8 mouse cellular contexts compared by ENCODE assay signal in the genomic region with DNA sequence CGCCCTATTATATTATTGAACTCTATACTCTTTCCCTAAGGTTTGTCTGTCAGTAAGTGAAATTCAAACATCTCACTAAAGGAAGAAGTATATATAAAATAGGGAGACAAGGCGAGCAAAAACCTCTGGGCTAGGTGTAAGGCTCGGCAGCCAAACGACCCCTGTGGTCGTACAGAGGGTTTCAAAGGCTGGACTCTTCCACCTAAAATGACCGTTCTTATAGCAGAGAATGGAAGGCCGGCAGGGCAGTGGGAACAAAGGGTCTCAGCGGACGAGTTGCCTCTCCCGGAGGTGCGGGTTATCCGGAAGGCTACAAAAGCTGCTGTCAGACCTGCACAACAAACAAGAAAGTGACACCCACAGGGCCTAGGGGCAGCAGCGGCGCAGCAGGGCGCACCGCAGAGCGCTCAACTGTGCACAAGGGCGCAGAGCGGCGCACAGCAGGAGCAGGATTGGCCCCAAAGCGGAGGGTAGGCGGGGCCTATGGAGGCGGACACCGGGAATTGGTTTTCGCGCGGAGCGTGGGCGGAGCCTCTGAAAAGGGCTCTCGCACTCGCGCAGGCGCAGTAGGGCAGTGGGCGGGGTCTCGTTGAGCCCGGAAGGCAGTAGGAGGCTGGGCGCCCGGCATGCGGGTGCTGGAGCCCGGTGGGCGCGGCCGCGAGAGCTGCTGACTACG. TPM values are rescaled to one million over a fixed set of nuclear protein-coding genes. Genes with fewer than 3 reads are reported as not detected.
DNase-seq lines count a peak whose midpoint lies in the region; ATAC-seq and TF ChIP-seq lines count a peak whose summit lies in the region.

A gene (plus strand): TSS at position 574 of the 676 bp plus-strand sequence.

- peak; percentile 97 for ATAC-seq in common myeloid progenitor, adult 5-6 weeks (replicated peaks; ENCODE audit: low read depth, poor library complexity, severe bottlenecking)
- peak; percentile 98 for ATAC-seq in hindbrain, postnatal 0 days
- ATAC-seq in megakaryocyte, adult 5-6 weeks (ENCODE audit: poor library complexity, severe bottlenecking) = peak; percentile 97

- under 1% methylated on average over 44 of the region's 45 CpGs for WGBS in hindbrain, postnatal 0 days

- no peaks in the 10 kb centered on the region for H3K36me3 ChIP-seq in hindbrain, postnatal 0 days (ENCODE audit: insufficient read depth, low read length)

- H3K9ac ChIP-seq in hindbrain, postnatal 0 days (replicated peaks; ENCODE audit: low read length) = peak within 1 kb of the TSS; percentile 80

- peak within 1 kb of the TSS; percentile 82 for H3K27ac ChIP-seq in gastrocnemius, adult 2 months
- H3K27ac ChIP-seq in hindbrain, postnatal 0 days = peak within 1 kb of the TSS; percentile 74
- peak within 1 kb of the TSS; percentile 82 for H3K27ac ChIP-seq in left cerebral cortex, adult 2 months

- H3K27me3 ChIP-seq in hindbrain, postnatal 0 days (ENCODE audit: insufficient read depth, low read length) = 0 out of 2 replicates have a peak, but pooled peaks cover 6% of the 10 kb centered on the region

- 0 out of 2 replicates have a peak, but pooled peaks cover 6% of the 10 kb centered on the region for H3K4me1 ChIP-seq in hindbrain, postnatal 0 days (ENCODE audit: insufficient read depth, low read length)

- peak; percentile 8; the same call in 1 of the 2 replicates for TF ChIP-seq CTCF in gastrocnemius, adult 2 months (IDR thresholded peaks at IDR 0.05)
- peak; percentile 32 for TF ChIP-seq CTCF in hindbrain, postnatal 0 days (IDR thresholded peaks at IDR 0.05; ENCODE audit: low read depth)
- no peak; the same call in none of the 2 replicates for TF ChIP-seq CTCF in left cerebral cortex, adult 2 months (IDR thresholded peaks at IDR 0.05)

- intact Hi-C loops in gastrocnemius, adult 2 months (cut with DNase I) = loop anchor here (10.0 kb wide), 1 partner anchor 389 kb away; no protein-coding TSS in a partner anchor
- intact Hi-C loops in left cerebral cortex, adult 2 months (cut with DNase I) = loop anchor here (5.0 kb wide), 2 partner anchors 256 to 461 kb away; a partner anchor contains a TSS

- H3K4me3 ChIP-seq in gastrocnemius, adult 2 months = peak within 1 kb of the TSS; percentile 85
- H3K4me3 ChIP-seq in hindbrain, postnatal 0 days (ENCODE audit: low read length) = peak within 1 kb of the TSS; percentile 90
- H3K4me3 ChIP-seq in left cerebral cortex, adult 2 months = peak within 1 kb of the TSS; percentile 90

- peak; percentile 99 for DNase-seq in ZHBTc4 (ENCODE audit: low read depth, low spot score)
- DNase-seq in gastrocnemius, adult 2 months = peak; percentile 100
- DNase-seq in hindbrain, postnatal 0 days (ENCODE audit: low spot score) = peak; percentile 100
- DNase-seq in left cerebral cortex, adult 2 months (ENCODE audit: extremely low spot score in 1 of 2, low spot score in 2 of 2) = peak; percentile 100
- DNase-seq in right cerebral cortex, adult 2 months (ENCODE audit: low spot score in 2 of 2) = peak; percentile 100
- DNase-seq in urinary bladder, postnatal 14 days (ENCODE audit: low spot score) = peak; percentile 100

- H3K4me2 ChIP-seq in hindbrain, postnatal 0 days (ENCODE audit: low read depth, low read length) = peak within 1 kb of the TSS; percentile 78

- H3K9me3 ChIP-seq in hindbrain, postnatal 0 days (ENCODE audit: low read length) = no peaks in the 10 kb centered on the region

RNA-seq across cellular contexts. Expression of the gene that starts here (rescaled TPM):
- 108 and 160 TPM in 2 replicates for total RNA-seq in common myeloid progenitor, adult 5-6 weeks (2017)
- total RNA-seq in gastrocnemius, adult 2 months (2021) = 1 to 10 TPM; 1.8 to 2.3 TPM
- 31.3 and 32.1 TPM in 2 replicates for total RNA-seq in hindbrain, postnatal 0 days (2014; rRNA removed)
- 116 and 123 TPM in 2 replicates for polyA plus RNA-seq in hindbrain, postnatal 0 days (2015; fragmentation: Nextera tagmentation; extraction: Ambion mirVana)
- total RNA-seq in left cerebral cortex, adult 2 months (2021) = 10 to 100 TPM; 34.1 to 35.8 TPM
- total RNA-seq in megakaryocyte, adult 5-6 weeks (2015) = 55.0 and 74.1 TPM in 2 replicates
- total RNA-seq in megakaryocyte, adult 5-6 weeks (2017) = 145 and 158 TPM in 2 replicates

Comparison
In these comparisons a context has a peak if more than half of its experiments do, and no peak if none do; other contexts are left out.
1. Peak in every context shown above with its lines: DNase-seq, ATAC-seq, H3K4me3 ChIP-seq and H3K27ac ChIP-seq.